Mouse (Mus musculus) adrenal gland, postnatal 4 days (tissue): ENCODE data around the gene Hnrnpc. TPM values are rescaled to one million over a fixed set of nuclear protein-coding genes. Genes with fewer than 3 reads are reported as not detected.

ENCODE experiments used
- DNase-seq, 2 experiments: peaks; one replicate each; pipeline ENCODE4 v3.0.0; 2021 to 2022; ENCODE audit warnings: low spot score in 2 of 2, mixed read lengths in 2 of 2
- total RNA-seq, 2 experiments: library from RNA; stranded (reverse); gene quantifications; 2 replicates each; pipeline ENCODE4 v1.2.3; 2021

Gene Hnrnpc
- total RNA-seq, 2 experiments from 2014 or later = 247 to 267 TPM

DNA sequence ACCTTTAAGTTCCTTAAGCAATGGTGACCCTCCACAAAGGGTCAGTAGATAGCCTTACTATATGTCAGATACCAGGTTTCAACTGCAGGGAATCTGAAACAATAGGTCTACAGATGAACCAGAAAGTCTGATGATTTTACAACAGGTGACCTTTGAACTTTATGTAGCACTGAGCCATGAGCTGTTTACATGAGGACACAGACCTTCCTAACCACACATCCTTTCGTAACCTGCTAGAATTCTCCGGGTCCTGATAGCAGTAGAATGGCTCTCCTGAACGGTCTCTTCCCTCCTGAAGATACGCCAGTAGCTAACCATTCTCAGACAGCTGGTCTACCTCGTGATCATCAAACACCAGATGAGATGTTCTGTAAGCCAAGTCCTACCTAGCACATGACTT, 64.5 kb downstream of the Hnrnpc start:
- no peak for DNase-seq

- DNase-seq = no peak
Measured at GRCm38 (mm10) chr14:52035926-52036325, 67.9 kb downstream of the Hnrnpc start.

GRCm38 (mm10) chr14:52026342-52026741, 77.5 kb downstream of the Hnrnpc start:
- no peak for DNase-seq

- no peak for DNase-seq
Measured at GRCm38 (mm10) chr14:52024133-52024532, 79.7 kb downstream of the Hnrnpc start.

Other genes with a start within 250 kb of the Hnrnpc start
- gene Mettl17, start 219.2 kb downstream of the Hnrnpc start, total RNA-seq = 10 to 100 TPM; 37.5 to 44.2 TPM
- under 1 TPM; 0.82 to 0.95 TPM for gene Slc39a2, start 211.1 kb downstream of the Hnrnpc start, total RNA-seq
- 100 to 1,000 TPM; 155 to 181 TPM for gene Ndrg2, start 189.9 kb downstream of the Hnrnpc start, total RNA-seq
- not detected for gene Tppp2, start 185.6 kb downstream of the Hnrnpc start, total RNA-seq
- not detected for gene Rnase13, start 181.3 kb downstream of the Hnrnpc start, total RNA-seq
- 100 to 1,000 TPM; 102 to 110 TPM for gene Arhgef40, start 119.3 kb downstream of the Hnrnpc start, total RNA-seq
- gene Tmem253, start 88.4 kb downstream of the Hnrnpc start, total RNA-seq = 1 to 10 TPM; 1.6 to 3.6 TPM
- gene Zfp219, start 83.3 kb downstream of the Hnrnpc start, total RNA-seq = 10 to 100 TPM; 84.4 to 84.6 TPM
- gene Olfr221, start 61.6 kb downstream of the Hnrnpc start, total RNA-seq = not detected
- 1 to 10 TPM in 1 of 2 experiments, under 1 TPM in 1; 0.37 to 1.6 TPM for gene Rpgrip1, start 6.7 kb upstream of the Hnrnpc start, total RNA-seq
- 10 to 100 TPM; 76.4 to 86.7 TPM for gene Supt16, start 93.4 kb upstream of the Hnrnpc start, total RNA-seq
- gene Chd8, start 153.8 kb upstream of the Hnrnpc start, total RNA-seq = 100 to 1,000 TPM; 153 to 165 TPM
- 10 to 100 TPM; 61.8 to 62.0 TPM for gene Tox4, start 175.1 kb upstream of the Hnrnpc start, total RNA-seq
- 10 to 100 TPM; 38.9 to 39.8 TPM for gene Rab2b, start 175.5 kb upstream of the Hnrnpc start, total RNA-seq
- 10 to 100 TPM; 32.0 to 41.9 TPM for gene Mettl3, start 201.1 kb upstream of the Hnrnpc start, total RNA-seq
- 10 to 100 TPM; 17.0 to 20.1 TPM for gene Sall2, start 224.7 kb upstream of the Hnrnpc start, total RNA-seq